Mouse (Mus musculus) kidney, postnatal 25 days (tissue): ENCODE measurements at regions not wholly inside any gene's neighbourhood (a gene's known extent, or its start where the extent isn't known, plus 50 kb on each side); places are given as distances from the start of the nearest gene placed in this dataset.
A peak's percentile ranks its signal among the peaks of the same experiment; 100 is the strongest.

Experiments
- DNase-seq, 2 experiments: peaks; one replicate each; pipeline ENCODE4 v3.0.0; 2021; ENCODE audit warnings: mixed read lengths in 2 of 2

DNA sequence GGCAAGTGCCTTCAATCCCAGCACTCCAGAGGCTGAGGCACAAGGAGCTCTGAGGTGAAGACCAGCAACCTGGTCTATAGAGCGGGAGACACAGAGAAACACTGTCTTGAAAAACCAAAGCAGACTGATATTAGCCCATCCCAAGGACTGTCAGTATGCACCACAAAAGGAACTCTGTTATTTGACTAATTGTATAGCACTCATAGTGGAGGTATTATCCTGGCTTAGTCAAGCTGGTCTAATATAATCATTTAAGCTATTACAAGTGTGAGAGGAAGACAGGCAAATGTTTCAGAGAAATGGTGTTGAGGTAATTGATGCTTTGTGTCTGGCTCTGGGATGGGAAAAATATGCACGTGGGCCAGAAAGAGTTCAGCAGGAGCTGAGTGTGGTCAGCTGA lies 121.3 kb upstream of the Vegfc start:
- no peak for DNase-seq

DNA sequence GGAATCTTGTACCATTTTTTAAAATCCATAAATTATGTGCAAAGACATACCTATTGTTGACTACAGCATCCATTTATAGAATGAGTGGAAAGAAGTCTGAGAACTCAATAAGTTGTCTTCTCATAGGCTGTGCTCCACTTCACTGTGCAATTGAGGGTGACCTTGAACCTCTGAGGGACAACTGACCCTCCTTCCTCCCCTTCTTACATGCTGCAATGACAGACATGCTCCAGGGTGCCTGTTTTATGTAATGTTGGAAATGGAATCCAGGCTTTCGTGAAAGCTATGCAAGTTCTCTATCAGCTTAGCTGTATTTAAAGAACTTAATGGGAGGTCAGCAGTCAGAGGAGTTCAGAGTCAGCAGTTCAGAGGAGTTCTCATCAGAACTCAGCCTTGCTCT lies 118.9 kb upstream of the Vegfc start:
- no peak for DNase-seq

DNA sequence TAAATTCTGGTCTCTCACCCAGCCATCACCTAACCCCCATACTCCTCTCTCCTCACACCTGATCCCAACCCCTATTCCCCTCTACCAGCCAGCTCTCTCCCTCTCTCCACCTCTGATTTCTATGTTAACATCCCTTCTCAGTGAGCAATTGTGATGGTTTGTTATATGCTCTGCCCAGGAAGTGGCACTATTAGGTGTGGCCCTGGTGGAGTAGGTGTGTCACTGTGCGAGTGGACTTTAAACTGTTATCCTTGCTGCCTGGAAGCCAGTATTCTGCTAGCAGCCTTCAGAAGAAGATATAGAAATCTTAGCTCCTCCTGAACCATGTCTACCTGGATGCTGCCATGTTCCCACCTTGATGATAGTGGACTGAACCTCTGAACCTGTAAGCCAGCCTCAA lies 114.4 kb upstream of the Vegfc start:
- DNase-seq, result no peak

DNA sequence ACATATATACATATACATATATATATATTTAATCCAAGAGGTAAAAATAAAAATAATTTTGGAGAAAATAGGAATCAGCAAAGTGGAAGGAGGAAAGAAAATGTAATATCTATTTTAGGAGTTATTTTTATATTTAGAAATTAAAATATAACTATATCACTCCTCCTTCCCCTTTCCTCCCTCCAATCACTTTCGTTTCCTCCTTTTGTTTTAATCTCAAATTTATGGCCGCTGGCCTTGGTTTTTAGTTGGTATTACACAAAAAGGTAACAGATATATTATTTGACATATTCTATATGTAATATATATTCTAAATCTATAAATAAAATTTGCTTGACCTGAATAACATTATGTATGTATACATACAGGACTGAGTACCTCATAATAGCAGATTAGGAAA lies 93.1 kb upstream of the Vegfc start:
- DNase-seq, result no peak

DNA sequence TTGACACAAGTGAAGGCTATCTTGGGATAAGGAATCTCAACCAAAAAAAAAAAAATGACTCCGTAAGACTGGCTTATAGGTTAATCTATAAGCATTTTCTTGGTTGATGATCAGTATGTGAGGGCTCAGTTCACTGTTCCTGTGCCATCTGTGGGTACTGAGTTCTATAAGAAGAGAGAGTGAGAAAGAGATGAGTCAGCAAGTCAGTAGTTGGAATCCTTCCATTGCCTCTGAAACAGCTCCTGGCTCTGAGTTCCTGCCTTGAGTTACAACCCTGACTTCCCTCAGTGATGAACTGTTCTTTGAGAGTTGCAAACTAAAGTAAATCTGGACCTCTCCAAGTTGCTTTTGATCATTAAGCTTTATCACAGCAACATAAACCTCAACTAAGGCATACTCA lies 91.7 kb upstream of the Vegfc start:
- DNase-seq, result no peak

DNA sequence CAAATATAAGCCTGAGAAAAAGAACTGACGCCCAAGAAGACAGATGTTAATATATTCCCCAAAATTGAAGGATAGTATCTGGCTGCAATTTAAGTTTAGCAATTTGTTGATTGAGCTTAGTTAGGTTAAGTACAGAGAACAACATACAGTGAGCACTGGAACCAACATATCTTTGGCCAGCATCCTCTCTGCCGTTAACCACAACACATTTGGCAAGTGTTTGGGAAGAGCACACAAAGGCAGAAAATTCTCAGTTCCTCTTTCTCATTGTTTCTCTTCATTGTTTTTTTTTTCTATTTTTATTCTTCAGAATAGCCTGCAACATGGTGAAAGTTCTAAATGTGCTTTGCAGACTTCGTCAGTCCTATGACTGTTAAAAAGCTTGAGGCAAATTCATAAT lies 83.2 kb upstream of the Vegfc start:
- DNase-seq, result no peak

DNA sequence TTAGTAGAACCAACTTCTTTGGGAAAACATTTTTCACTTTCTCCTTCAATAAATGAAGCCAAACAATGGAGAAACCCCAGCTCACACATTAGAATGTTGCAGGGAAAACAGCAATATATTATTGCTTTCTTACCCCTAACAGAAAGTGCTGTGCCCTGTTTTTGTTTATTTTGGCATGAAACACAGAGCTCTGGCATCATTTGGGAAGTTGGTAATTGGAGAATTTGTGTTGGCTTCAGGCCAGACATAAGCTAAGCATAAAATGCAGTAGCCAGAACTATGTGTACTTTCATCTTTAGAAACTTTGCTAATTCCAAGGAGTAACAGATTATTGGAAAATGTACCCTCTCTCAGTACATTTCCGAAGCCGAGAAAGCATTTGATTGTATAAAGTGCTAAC lies 79.9 kb upstream of the Vegfc start:
- DNase-seq, result peak in 1 of 2 experiments; percentile 2

DNA sequence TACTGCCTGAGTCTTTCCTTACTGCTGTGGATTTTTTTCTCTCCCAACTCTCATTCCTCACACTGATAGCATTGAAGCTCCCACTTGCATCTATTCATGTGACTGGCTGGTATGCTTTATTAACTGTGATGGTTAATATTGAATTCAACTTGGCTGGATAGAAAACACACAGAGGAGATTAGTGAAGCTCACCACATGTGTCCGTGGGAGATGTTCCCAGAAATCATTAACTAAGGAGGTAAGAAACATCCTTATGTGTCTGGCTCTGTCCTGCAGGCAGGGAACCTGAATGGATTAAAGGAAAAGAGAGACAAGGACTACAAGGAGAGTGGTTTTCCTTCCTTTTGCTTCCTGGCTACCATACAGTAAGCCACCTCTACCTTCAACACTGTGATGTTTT lies 74.5 kb upstream of the Vegfc start:
- no peak for DNase-seq

DNA sequence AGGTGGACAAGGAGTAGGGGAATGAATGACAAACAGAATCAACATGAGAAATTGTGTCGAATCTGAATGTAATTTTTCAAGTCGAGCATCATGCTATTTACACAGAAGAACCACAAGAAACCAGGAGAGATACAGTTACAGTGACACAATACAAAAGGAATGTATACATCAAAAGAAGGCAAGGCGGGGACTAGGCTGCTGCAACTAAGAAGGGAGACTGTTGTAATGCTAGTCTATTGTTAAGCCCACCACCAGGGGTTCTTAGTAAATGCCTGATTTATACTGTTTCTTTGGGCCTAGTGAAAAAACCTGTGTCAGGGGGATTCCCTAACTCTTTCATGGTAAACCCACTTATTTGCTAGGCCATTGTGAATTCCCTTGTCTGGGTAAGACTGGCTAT lies 63.3 kb upstream of the Vegfc start:
- no peak for DNase-seq

DNA sequence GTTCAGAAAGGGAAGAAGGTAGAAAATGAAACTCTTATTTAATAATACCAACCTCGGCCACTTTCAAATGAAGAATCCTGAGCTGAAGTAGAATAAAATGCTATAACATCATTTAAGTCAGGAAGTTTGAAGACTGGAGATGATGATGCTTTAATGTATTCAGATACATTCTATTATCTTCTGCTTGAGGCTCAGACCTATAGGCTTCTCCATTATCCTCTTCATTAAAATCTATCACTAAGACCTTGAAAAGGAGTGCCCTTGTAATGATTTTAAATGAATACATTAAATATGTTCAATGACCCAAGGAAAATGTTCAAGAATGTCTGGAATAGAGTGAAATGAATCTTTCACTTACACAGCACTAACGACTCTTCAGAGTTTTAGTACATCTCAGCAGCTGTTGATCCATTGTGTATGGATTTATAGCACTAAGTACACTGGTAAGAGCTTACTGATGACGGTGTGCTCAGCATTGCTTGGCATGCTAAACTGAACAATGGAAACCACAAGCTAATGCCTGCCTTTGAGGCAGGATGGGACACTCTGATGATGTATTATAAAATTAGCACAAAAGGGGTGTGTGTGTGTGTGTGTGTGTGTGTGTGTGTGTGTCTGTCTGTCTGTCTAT lies 58.8 kb upstream of the Vegfc start:
- DNase-seq, result no peak
